Mouse (Mus musculus) forebrain, embryonic 12.5 days (tissue): ENCODE measurements around the gene Sdk2. TPM values are rescaled to one million over a fixed set of nuclear protein-coding genes. Genes with fewer than 3 reads are reported as not detected.
A peak's percentile ranks its signal among the peaks of the same experiment; 100 is the strongest.

Experiments used
- ATAC-seq: fragments of 200-750 bp; cut with Nextera tagmentation; 2 replicates; pipeline ENCODE4 v1.8.0; 2017; ENCODE audit warnings: moderate TSS enrichment; ENCODE audit not compliant: low FRiP score
- H3K27ac ChIP-seq: fragments of 300-500 bp; sonication (generic); 2 replicates; pipeline ENCODE4 v1.5.1; 2016; ENCODE audit warnings: mild to moderate bottlenecking
- H3K27me3 ChIP-seq: fragments of 300-500 bp; sonication (generic); 2 replicates; pipeline ENCODE4 v1.6.1; 2016; ENCODE audit warnings: mild to moderate bottlenecking
- H3K36me3 ChIP-seq: fragments of 300-500 bp; sonication (generic); replicated peaks from 2 replicates; pipeline ENCODE4 v1.6.1; 2016; ENCODE audit warnings: mild to moderate bottlenecking
- H3K4me1 ChIP-seq: fragments of 300-500 bp; sonication (generic); 2 replicates; pipeline ENCODE4 v1.6.1; 2016
- H3K4me2 ChIP-seq: fragments of 300-500 bp; sonication (generic); 2 replicates; pipeline ENCODE4 v1.6.1; 2016; ENCODE audit warnings: mild to moderate bottlenecking, moderate library complexity
- H3K4me3 ChIP-seq: fragments of 300-500 bp; sonication (generic); replicated peaks from 2 replicates; pipeline ENCODE4 v1.5.1; 2016; ENCODE audit warnings: mild to moderate bottlenecking
- H3K9ac ChIP-seq: fragments of 300-500 bp; sonication (generic); 2 replicates; pipeline ENCODE4 v1.6.1; 2016; ENCODE audit warnings: mild to moderate bottlenecking
- H3K9me3 ChIP-seq: fragments of 300-500 bp; sonication (generic); 2 replicates; pipeline ENCODE4 v1.6.1; 2016
- WGBS: fragments of 180-500 bp; shearing (Covaris S2); methylation state at CpG from one replicate; pipeline ENCODE4 v1.1.7; 2016; 5-methylcytosine and 5-hydroxymethylcytosine counted together
- polyA plus RNA-seq: library from polyadenylated mRNA; unstranded; fragments of >200 nt; fragmentation: Nextera tagmentation; extraction: Ambion mirVana; gene quantifications from 2 replicates; pipeline ENCODE4 v1.2.1, GENCODE M21; 2016

Sdk2 gene
- polyA plus RNA-seq, 1 experiment from 2014 or later, result 3.0 TPM

DNA sequence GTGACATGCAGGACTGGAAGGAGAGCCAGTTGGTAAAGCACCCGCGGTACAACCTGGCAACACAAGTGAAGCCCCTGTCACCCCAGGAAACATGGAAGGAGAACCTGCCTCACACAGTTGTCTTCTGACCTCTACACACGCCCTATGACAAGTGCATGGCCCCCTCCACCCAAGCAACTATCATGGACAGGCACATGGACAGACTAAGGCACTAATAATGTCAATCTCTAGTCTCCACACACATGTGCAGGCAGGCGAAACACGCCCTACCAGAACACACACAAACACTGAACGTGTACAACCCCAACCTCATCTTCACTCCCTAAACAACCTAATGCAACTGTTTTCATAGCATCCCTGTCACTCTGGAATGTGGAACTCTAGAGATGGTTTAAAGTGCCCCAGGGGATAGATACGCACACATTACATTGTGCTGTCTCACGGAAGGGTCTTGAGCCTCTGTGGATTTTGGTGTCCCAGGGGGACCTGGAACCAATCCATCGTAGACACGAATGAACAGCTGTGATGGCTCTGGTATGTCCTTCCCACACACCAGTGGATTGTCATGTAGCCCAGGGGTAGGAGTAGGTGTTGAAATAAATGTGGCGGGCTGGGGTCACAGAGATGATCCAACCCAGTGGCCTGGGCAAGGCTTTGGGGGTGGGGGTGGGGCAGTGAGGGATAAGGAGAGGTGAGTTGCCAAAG is 329.8 kb downstream of the Sdk2 start:
- no peaks in the 10 kb centered on the region for H3K9me3 ChIP-seq
- no peak overlapping the region for H3K4me3 ChIP-seq
- no peak overlapping the region for H3K4me2 ChIP-seq
- no peak overlapping the region for H3K27ac ChIP-seq
- no peak overlapping the region for H3K9ac ChIP-seq
- peaks cover 59% of the 10 kb centered on the region for H3K4me1 ChIP-seq
- no peak for ATAC-seq
- H3K27me3 ChIP-seq, result no peaks in the 10 kb centered on the region
- WGBS, result 87% methylated on average over 11 of the region's 11 CpGs
- peaks cover 32% of the 10 kb centered on the region for H3K36me3 ChIP-seq

DNA sequence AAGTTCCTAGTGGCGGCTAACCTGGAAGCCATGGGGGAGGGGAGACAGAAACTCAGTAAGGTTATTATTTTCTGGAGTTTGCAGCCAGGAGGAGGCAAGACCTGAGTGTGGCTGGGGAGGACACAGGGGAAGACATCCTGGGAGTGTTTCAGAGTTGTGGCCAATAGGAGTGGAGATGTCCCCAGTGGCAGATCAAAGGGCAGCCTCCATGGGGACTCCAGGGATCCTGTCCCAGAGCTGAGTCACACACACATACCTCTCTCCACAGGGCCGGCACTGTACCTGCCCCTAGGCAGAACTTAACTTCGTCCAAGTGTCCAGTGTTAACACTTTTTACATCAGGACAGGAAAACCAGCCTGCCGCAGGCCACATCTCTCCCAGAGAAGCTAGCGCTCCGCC is 331.7 kb downstream of the Sdk2 start:
- peaks cover 15% of the 10 kb centered on the region for H3K36me3 ChIP-seq
- ATAC-seq, result no peak
- 81% methylated on average over 6 of the region's 6 CpGs for WGBS

DNA sequence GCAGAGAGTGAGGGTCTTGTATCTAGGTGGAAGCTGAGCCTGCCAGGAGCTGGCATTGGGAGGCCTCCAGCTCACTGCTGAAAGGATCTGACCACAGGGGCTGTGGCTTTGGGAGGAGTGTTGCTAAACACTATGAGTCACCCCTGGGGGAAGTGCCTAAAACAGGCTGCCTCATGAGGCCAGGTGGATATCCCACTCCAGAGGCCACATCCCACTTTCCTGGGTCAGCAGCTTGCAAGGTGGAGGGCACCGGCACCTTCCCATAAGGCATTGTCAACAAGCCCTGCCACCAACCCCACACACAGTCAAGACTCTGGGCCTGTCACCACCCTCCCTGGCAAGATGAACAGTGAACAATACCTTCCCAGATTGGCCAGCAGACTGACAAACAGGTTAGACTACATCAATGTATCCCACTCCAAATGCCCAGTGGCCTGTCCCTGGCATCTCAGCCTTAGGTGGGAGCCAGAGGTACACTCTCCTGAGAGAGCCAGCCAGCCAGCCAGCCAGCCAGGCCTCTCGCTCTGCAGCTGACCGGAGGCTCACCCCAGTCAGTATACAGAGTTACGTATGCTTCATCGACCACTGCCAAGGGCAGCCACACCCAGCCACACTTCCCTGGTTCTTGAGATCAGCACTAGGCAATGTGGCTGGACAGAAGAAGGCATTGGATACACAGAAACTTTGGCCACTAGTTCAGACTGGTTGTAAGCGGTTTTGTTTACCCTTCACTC is 333.0 kb downstream of the Sdk2 start:
- peaks cover 17% of the 10 kb centered on the region for H3K36me3 ChIP-seq
- no peaks in the 10 kb centered on the region for H3K27me3 ChIP-seq
- H3K4me2 ChIP-seq, result no peak overlapping the region
- no peaks in the 10 kb centered on the region for H3K9me3 ChIP-seq
- ATAC-seq, result no peak
- no peak overlapping the region for H3K4me3 ChIP-seq
- H3K27ac ChIP-seq, result no peak overlapping the region
- H3K9ac ChIP-seq, result no peak overlapping the region
- H3K4me1 ChIP-seq, result peaks cover 50% of the 10 kb centered on the region
- 62% methylated on average over 6 of the region's 6 CpGs for WGBS

More for the DNA sequence above, 331.7 kb downstream of the Sdk2 start:
- no peaks in the 10 kb centered on the region for H3K9me3 ChIP-seq
- H3K4me2 ChIP-seq, result no peak overlapping the region
- H3K4me1 ChIP-seq, result peaks cover 61% of the 10 kb centered on the region
- no peak overlapping the region for H3K27ac ChIP-seq
- no peak overlapping the region for H3K4me3 ChIP-seq
- no peaks in the 10 kb centered on the region for H3K27me3 ChIP-seq
- peak overlapping the region; percentile 12; the same call in 1 of the 2 replicates for H3K9ac ChIP-seq

DNA sequence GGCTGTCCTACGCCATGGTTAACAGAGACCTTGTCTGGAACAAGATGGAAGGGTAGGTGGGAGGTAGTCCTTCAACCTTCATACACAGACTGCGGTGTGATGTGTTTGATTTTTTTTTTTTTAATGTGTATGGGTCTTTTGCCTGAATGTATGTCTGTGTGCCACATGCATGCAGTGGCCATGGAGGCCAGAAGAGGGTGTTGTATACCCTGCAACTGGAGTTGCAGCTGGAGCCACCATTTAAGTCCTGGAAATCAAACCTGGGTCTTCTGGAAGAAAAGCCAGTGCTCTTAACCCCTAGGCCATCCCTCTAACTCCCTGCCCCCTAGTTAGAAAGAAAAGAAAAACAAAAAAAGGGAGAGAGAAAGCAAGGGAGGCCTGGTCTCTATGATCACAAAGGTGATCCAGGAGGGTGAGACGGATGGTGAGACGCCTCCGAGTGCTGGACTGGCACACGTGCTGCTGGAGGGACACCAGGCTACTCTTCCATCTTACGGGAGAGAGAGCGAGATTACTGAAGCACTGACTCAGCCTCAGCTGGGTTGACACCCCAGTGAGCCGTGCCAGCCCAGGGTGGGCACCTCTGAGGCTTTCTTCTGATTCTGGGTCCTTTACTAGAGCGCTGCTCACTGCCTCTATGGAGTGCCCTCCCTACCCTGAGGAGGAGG is 334.8 kb downstream of the Sdk2 start:
- H3K4me1 ChIP-seq, result peaks cover 40% of the 10 kb centered on the region

DNA sequence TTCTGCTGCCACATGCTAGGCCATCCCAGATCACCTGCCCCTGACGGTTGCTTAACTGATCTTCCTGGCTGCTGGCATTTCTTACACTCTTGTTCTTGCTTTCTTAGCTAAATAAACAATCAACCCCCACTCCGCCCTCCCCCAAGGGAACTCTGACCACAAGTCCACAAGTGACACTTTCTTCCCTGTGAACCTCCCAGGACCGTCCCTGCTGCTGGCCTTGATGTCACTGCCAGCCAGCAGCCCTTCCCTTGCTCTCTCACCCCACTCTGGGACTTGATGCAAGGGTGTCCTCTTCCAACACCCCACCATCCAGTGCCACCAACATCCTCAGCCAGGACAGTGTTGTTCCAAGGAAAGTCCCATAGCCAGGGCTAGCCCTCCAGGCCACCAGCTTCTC is 336.0 kb downstream of the Sdk2 start:
- H3K9ac ChIP-seq, result no peak overlapping the region
- no peak overlapping the region for H3K27ac ChIP-seq
- H3K4me1 ChIP-seq, result peaks cover 34% of the 10 kb centered on the region
- peaks cover 39% of the 10 kb centered on the region for H3K36me3 ChIP-seq
- ATAC-seq, result no peak
- no peak overlapping the region for H3K4me2 ChIP-seq
- no peaks in the 10 kb centered on the region for H3K27me3 ChIP-seq
- no peak overlapping the region for H3K4me3 ChIP-seq
- H3K9me3 ChIP-seq, result no peaks in the 10 kb centered on the region
- 77% methylated on average over 3 of the region's 3 CpGs for WGBS

More for the DNA sequence above, 334.8 kb downstream of the Sdk2 start:
- no peak overlapping the region for H3K27ac ChIP-seq
- no peak overlapping the region for H3K4me3 ChIP-seq
- 93% methylated on average over 10 of the region's 10 CpGs for WGBS
- H3K4me2 ChIP-seq, result no peak overlapping the region
- H3K27me3 ChIP-seq, result no peaks in the 10 kb centered on the region
- H3K36me3 ChIP-seq, result peaks cover 32% of the 10 kb centered on the region
- ATAC-seq, result no peak
- H3K9me3 ChIP-seq, result no peaks in the 10 kb centered on the region
- no peak overlapping the region for H3K9ac ChIP-seq

DNA sequence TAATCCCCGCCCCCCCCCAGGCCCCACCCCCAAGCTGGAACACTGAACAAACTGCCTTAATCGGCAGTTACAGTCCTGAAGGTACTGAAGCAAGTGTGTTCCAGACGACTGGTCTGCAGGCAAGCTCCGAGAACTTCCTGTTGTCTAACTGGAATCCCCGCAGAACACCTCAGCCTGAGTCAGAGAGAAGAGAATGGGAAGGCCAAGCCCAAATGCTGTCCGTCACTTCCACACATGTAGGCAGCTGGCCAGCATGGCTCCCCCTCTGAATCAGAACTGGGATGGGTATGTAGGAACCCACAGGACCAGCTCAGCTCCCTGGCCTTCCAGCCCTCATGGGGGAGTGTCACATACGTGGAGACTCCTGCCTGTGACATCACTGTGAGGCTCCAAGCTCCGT is 336.9 kb downstream of the Sdk2 start:
- no peak for ATAC-seq
- Histone ChIP-seq H3K27me3 (no peaks in the 10 kb centered on the region), H3K4me3 (no peak overlapping the region), H3K9ac (no peak overlapping the region), H3K4me2 (no peak overlapping the region), H3K27ac (no peak overlapping the region), H3K36me3 (peaks cover 49% of the 10 kb centered on the region), H3K4me1 (peaks cover 30% of the 10 kb centered on the region), H3K9me3 (no peaks in the 10 kb centered on the region)
- 75% methylated on average over 8 of the region's 8 CpGs for WGBS

DNA sequence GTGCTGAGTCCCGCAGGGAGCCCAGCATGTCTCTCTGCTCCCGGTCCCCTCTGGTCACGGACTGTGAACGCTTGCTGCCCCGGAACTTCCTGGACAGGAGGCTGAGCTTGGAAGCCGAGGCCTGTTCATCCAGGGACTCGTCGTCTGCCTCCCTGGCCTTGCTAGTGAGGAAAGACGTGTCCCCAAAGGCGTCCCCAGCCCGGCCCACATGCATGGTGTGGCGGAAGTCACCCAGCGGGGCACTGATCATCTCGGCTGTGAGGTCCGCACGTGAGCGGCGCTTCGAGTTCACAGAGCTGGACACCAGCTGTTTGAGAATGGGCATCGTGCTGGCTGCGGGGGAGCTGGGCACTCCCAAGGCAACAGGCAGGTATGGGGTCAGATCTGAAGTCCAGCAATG is 337.6 kb downstream of the Sdk2 start:
- Histone ChIP-seq H3K9ac (no peak overlapping the region), H3K4me1 (peaks cover 24% of the 10 kb centered on the region), H3K27me3 (no peaks in the 10 kb centered on the region), H3K4me2 (no peak overlapping the region), H3K4me3 (no peak overlapping the region), H3K9me3 (no peaks in the 10 kb centered on the region), H3K36me3 (peaks cover 53% of the 10 kb centered on the region), H3K27ac (no peak overlapping the region)
- no peak for ATAC-seq
- 89% methylated on average over 21 of the region's 21 CpGs for WGBS

DNA sequence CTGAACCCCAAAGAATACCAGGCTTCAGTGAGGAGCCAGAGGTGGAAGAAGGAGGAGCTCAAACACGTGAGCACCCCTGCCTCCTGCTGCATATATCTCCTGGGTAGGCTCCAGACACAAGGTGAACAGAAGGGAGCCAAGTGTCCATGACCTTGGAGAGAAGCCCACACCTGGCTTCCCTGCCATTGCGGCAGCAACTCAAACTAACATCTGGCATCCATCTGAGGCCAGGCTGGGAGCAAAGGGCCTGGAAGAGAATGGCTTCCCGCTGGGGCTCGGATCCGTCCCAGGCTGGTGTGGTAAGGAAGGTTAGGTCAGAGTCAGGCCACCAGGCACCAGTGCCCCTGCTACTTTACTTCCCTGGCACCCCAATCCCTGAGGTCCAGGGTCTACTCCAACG is 338.9 kb downstream of the Sdk2 start:
- WGBS, result 78% methylated on average over 6 of the region's 6 CpGs
- H3K4me3 ChIP-seq, result no peak overlapping the region
- no peaks in the 10 kb centered on the region for H3K9me3 ChIP-seq
- peaks cover 16% of the 10 kb centered on the region for H3K4me1 ChIP-seq
- no peak overlapping the region for H3K27ac ChIP-seq
- no peaks in the 10 kb centered on the region for H3K27me3 ChIP-seq
- no peak overlapping the region for H3K4me2 ChIP-seq
- no peak overlapping the region for H3K9ac ChIP-seq
- H3K36me3 ChIP-seq, result peaks cover 57% of the 10 kb centered on the region
- ATAC-seq, result no peak

DNA sequence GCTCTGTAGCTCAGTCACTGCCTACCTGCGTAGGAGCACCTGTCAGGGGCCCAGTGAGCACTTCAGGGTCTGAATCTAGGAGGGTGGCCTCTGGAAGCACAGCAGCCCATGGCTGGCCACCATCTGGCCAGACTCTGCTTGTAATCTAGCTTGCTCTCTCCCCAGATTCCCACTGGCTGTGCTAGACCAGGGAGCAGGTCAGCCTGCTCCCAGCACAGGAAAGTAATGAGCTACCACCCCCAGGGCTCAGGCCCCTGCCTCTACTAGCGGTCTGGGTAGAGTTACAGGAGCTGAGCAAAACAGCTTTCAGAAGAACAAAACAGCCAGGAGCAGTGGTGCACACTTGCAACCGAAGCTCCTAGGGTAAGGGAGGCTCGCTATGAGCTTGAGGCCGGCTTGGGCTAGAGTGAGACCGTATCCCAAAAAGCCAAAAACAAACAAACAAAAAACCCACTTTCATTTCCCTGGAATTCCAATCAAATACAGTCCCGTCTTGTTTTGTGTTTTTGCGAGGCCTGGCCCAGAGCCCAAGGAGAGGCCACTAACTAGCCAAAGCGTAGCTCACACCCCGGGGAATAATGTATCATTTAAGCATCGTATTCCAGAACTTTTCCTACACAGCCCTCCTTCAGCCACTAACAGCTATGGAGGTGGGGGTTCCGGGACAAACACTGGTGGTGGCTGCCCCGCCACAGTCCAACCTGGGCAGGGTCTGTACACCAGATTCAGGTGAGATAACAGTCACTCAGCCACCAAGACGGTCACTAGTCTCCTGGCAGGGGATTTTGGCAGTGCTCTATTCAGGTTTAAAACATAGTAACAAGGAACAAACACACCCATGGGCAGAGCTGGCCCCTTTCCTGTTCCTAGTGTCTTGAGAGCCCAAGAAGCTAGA is 339.6 kb downstream of the Sdk2 start:
- H3K4me2 ChIP-seq, result no peak overlapping the region
- H3K9ac ChIP-seq, result no peak overlapping the region
- H3K27ac ChIP-seq, result 0 out of 2 replicates have a peak overlapping the region, but pooled peaks have one; percentile 9
- no peak overlapping the region for H3K4me3 ChIP-seq
- peaks cover 17% of the 10 kb centered on the region for H3K4me1 ChIP-seq
- WGBS, result 89% methylated on average over 14 of the region's 14 CpGs
- H3K27me3 ChIP-seq, result no peaks in the 10 kb centered on the region
- no peak for ATAC-seq
- H3K36me3 ChIP-seq, result peaks cover 57% of the 10 kb centered on the region
- no peaks in the 10 kb centered on the region for H3K9me3 ChIP-seq
